Mouse (Mus musculus): ENCODE measurements around the gene Vmn1r170. TPM values are rescaled to one million over a fixed set of nuclear protein-coding genes. Genes with fewer than 3 reads are reported as not detected.

Gene Vmn1r170
- not detected in 2 replicates for polyA plus RNA-seq (2012; rRNA removed)

GRCm38 (mm10) chr7:23605875-23606274 lies at the start of gene Vmn1r170:
Gene Vmn1r170 (plus strand): TSS chr7:23606175.

GRCm38 (mm10) chr7:23575226-23575625 lies 30.7 kb upstream of the Vmn1r170 start, which contains the start of gene Vmn1r169:
Gene Vmn1r169 (plus strand): TSS chr7:23575526.

GRCm38 (mm10) chr7:23630422-23630821 lies 24.4 kb downstream of the Vmn1r170 start, which contains the start of gene Vmn1r171:
Gene Vmn1r171 (plus strand): TSS chr7:23630722.

Other genes starting within 250 kb of the Vmn1r170 start
- not detected in 2 replicates for gene Nlrp5, start 220.3 kb upstream of the Vmn1r170 start, polyA plus RNA-seq (2012; rRNA removed)
- not detected in 2 replicates for gene Vmn1r167, start 99.0 kb upstream of the Vmn1r170 start, polyA plus RNA-seq (2012; rRNA removed)
- gene Vmn1r168, start 66.4 kb upstream of the Vmn1r170 start, polyA plus RNA-seq (2012; rRNA removed): not detected in 2 replicates
- gene Vmn1r169, start 30.6 kb upstream of the Vmn1r170 start, polyA plus RNA-seq (2012; rRNA removed): not detected in 2 replicates
- not detected in 2 replicates for gene Vmn1r171, start 24.5 kb downstream of the Vmn1r170 start, polyA plus RNA-seq (2012; rRNA removed)
- gene Vmn1r172, start 52.1 kb downstream of the Vmn1r170 start, polyA plus RNA-seq (2012; rRNA removed): not detected in 2 replicates
- not detected in 2 replicates for gene Vmn1r173, start 94.5 kb downstream of the Vmn1r170 start, polyA plus RNA-seq (2012; rRNA removed)
- gene Vmn1r174, start 146.1 kb downstream of the Vmn1r170 start, polyA plus RNA-seq (2012; rRNA removed): not detected in 2 replicates
- not detected in 2 replicates for gene Vmn1r175, start 204.5 kb downstream of the Vmn1r170 start, polyA plus RNA-seq (2012; rRNA removed)
- gene Vmn1r176, start 231.2 kb downstream of the Vmn1r170 start, polyA plus RNA-seq (2012; rRNA removed): not detected in 2 replicates